Mouse (Mus musculus) liver, postnatal 0 days (tissue): ENCODE results near the gene Disp1. TPM values are rescaled to one million over a fixed set of nuclear protein-coding genes. Genes with fewer than 3 reads are reported as not detected.

Source experiments
- ATAC-seq: fragments of 200-750 bp; cut with Nextera tagmentation; 2 replicates; pipeline ENCODE4 v1.8.0; 2017; ENCODE audit warnings: mild to moderate bottlenecking, moderate library complexity
- DNase-seq: peaks from one replicate; pipeline ENCODE4 v3.0.0-alpha.2; 2016
- H3K27ac ChIP-seq: fragments of 300-500 bp; sonication (generic); 2 replicates; pipeline ENCODE4 v1.5.1; 2014; ENCODE audit warnings: antibody characterized with exemption, moderate library complexity, mild to moderate bottlenecking, low read depth
- H3K27me3 ChIP-seq: fragments of 300-500 bp; sonication (generic); 2 replicates; pipeline ENCODE4 v1.6.1; 2014; ENCODE audit warnings: low read length, control low read depth, mixed read lengths; ENCODE audit not compliant: insufficient read depth
- H3K36me3 ChIP-seq: fragments of 300-500 bp; sonication (generic); replicated peaks from 2 replicates; pipeline ENCODE4 v1.6.1; 2014; ENCODE audit warnings: mild to moderate bottlenecking, control low read depth, low read length, moderate library complexity, mixed read lengths; ENCODE audit not compliant: insufficient read depth
- H3K4me1 ChIP-seq: fragments of 300-500 bp; sonication (generic); 2 replicates; pipeline ENCODE4 v1.6.1; 2014; ENCODE audit warnings: antibody characterized with exemption, mild to moderate bottlenecking, control low read depth; ENCODE audit not compliant: insufficient read depth
- H3K4me2 ChIP-seq: fragments of 300-500 bp; sonication (generic); 2 replicates; pipeline ENCODE4 v1.6.1; 2014; ENCODE audit warnings: low read depth, mild to moderate bottlenecking, low read length, moderate library complexity, mixed read lengths
- H3K4me3 ChIP-seq: fragments of 300-500 bp; sonication (generic); 2 replicates; pipeline ENCODE4 v1.5.1; 2014; ENCODE audit warnings: low read depth, low read length
- H3K9ac ChIP-seq: fragments of 300-500 bp; sonication (generic); replicated peaks from 2 replicates; pipeline ENCODE4 v1.6.1; 2014; ENCODE audit warnings: mild to moderate bottlenecking, moderate library complexity
- H3K9me3 ChIP-seq: fragments of 300-500 bp; sonication (generic); 2 replicates; pipeline ENCODE4 v1.6.1; 2016; ENCODE audit warnings: mild to moderate bottlenecking, control low read depth, low read length, mixed read lengths
- CTCF ChIP-seq: sonication (generic); IDR thresholded peaks from 2 replicates; pipeline ENCODE4 v1.5.1; 2016; ENCODE audit warnings: antibody characterized with exemption, low read depth
- EP300 ChIP-seq: IDR thresholded peaks from 2 replicates; pipeline ENCODE4 v1.6.1; 2016; ENCODE audit warnings: antibody characterized with exemption, low read depth, mild to moderate bottlenecking
- WGBS: fragments of 180-500 bp; shearing (Covaris S2); extraction: QIAGEN DNeasy Blood & Tissue Kit; methylation state at CpG from one replicate; pipeline ENCODE4 v1.1.7; 2014; ENCODE audit not compliant: insufficient replicate concordance; 5-methylcytosine and 5-hydroxymethylcytosine counted together
- polyA plus RNA-seq: library from polyadenylated mRNA; unstranded; fragments of >200 nt; fragmentation: Nextera tagmentation; extraction: Ambion mirVana; gene quantifications from 2 replicates; pipeline ENCODE4 v1.2.1, GENCODE M21; 2015

Disp1 gene
- polyA plus RNA-seq, 1 experiment from 2014 or later, result 1.9 TPM

GRCm38 (mm10) chr1:183097606-183098005 lies 123.7 kb downstream of the Disp1 start:
- TF ChIP-seq EP300 (no peak), CTCF (no peak)
- WGBS, result 83% methylated on average over 10 of the region's 10 CpGs
- no peak for ATAC-seq

GRCm38 (mm10) chr1:183095454-183096088 lies 125.8 kb downstream of the Disp1 start:
- H3K27ac ChIP-seq, result no peak overlapping the region
- H3K9me3 ChIP-seq, result no peaks in the 10 kb centered on the region
- TF ChIP-seq EP300, result no peak
- TF ChIP-seq CTCF, result no peak
- no peaks in the 10 kb centered on the region for H3K4me1 ChIP-seq
- H3K9ac ChIP-seq, result no peak overlapping the region
- DNase-seq, result no peak
- H3K4me2 ChIP-seq, result no peak overlapping the region
- peaks cover 5% of the 10 kb centered on the region; the same call in 1 of the 2 replicates for H3K36me3 ChIP-seq
- H3K27me3 ChIP-seq, result no peaks in the 10 kb centered on the region
- no peak for ATAC-seq
- WGBS, result 79% methylated on average over 8 of the region's 8 CpGs
- no peak overlapping the region for H3K4me3 ChIP-seq

More at GRCm38 (mm10) chr1:183097606-183098005, 123.7 kb downstream of the Disp1 start:
- no peaks in the 10 kb centered on the region for H3K4me1 ChIP-seq
- peaks cover 5% of the 10 kb centered on the region; the same call in 1 of the 2 replicates for H3K36me3 ChIP-seq
- no peaks in the 10 kb centered on the region for H3K27me3 ChIP-seq
- no peak for DNase-seq
- H3K27ac ChIP-seq, result no peak overlapping the region
- no peak overlapping the region for H3K9ac ChIP-seq
- no peaks in the 10 kb centered on the region for H3K9me3 ChIP-seq
- no peak overlapping the region for H3K4me3 ChIP-seq
- H3K4me2 ChIP-seq, result no peak overlapping the region

- Histone ChIP-seq H3K4me3 (no peak overlapping the region), H3K27ac (no peak overlapping the region), H3K4me1 (no peaks in the 10 kb centered on the region), H3K27me3 (no peaks in the 10 kb centered on the region), H3K36me3 (peaks cover 23% of the 10 kb centered on the region), H3K9ac (no peak overlapping the region), H3K9me3 (no peaks in the 10 kb centered on the region), H3K4me2 (no peak overlapping the region)
- ATAC-seq, result no peak
- TF ChIP-seq CTCF, result no peak
- TF ChIP-seq EP300, result no peak
- no peak for DNase-seq
- WGBS, result 82% methylated on average over 4 of the region's 4 CpGs
Observed at GRCm38 (mm10) chr1:183092296-183092695, 129.0 kb downstream of the Disp1 start.

- ATAC-seq (no peak), DNase-seq (no peak)
- Histone ChIP-seq H3K4me1 (no peaks in the 10 kb centered on the region), H3K27ac (no peak overlapping the region), H3K9me3 (no peaks in the 10 kb centered on the region), H3K4me3 (no peak overlapping the region), H3K27me3 (no peaks in the 10 kb centered on the region), H3K9ac (no peak overlapping the region), H3K4me2 (no peak overlapping the region), H3K36me3 (peaks cover 32% of the 10 kb centered on the region)
- 82% methylated on average over 7 of the region's 7 CpGs for WGBS
- TF ChIP-seq EP300, result no peak
- TF ChIP-seq CTCF, result no peak
Observed at GRCm38 (mm10) chr1:183091203-183091602, 130.1 kb downstream of the Disp1 start.

- ATAC-seq (no peak), DNase-seq (no peak)
- Histone ChIP-seq H3K9ac (no peak overlapping the region), H3K4me1 (no peaks in the 10 kb centered on the region), H3K36me3 (peaks cover 27% of the 10 kb centered on the region), H3K27ac (no peak overlapping the region), H3K4me2 (no peak overlapping the region), H3K9me3 (no peaks in the 10 kb centered on the region), H3K27me3 (no peaks in the 10 kb centered on the region), H3K4me3 (no peak overlapping the region)
- no peak for TF ChIP-seq EP300
- TF ChIP-seq CTCF, result no peak
- 96% methylated on average over 23 of the region's 23 CpGs for WGBS
Observed at GRCm38 (mm10) chr1:183088661-183089060, 132.7 kb downstream of the Disp1 start.

- H3K4me1 ChIP-seq, result no peaks in the 10 kb centered on the region
- no peak overlapping the region for H3K27ac ChIP-seq
- ATAC-seq, result no peak
- H3K4me3 ChIP-seq, result no peak overlapping the region
- DNase-seq, result no peak
- no peak overlapping the region for H3K9ac ChIP-seq
- no peaks in the 10 kb centered on the region for H3K27me3 ChIP-seq
- H3K36me3 ChIP-seq, result peaks cover 27% of the 10 kb centered on the region
- no peaks in the 10 kb centered on the region for H3K9me3 ChIP-seq
- 93% methylated on average over 14 of the region's 14 CpGs for WGBS
- TF ChIP-seq EP300, result no peak
- no peak for TF ChIP-seq CTCF
- H3K4me2 ChIP-seq, result no peak overlapping the region
Observed at GRCm38 (mm10) chr1:183086843-183087242, 134.5 kb downstream of the Disp1 start.
